Mouse (Mus musculus) lung, postnatal 0 days (tissue): ENCODE results near the gene Pusl1.

Experiments used
- CTCF ChIP-seq: IDR thresholded peaks from 2 replicates; pipeline ENCODE4 v1.5.1; 2016; ENCODE audit warnings: antibody characterized with exemption, mild to moderate bottlenecking
- EP300 ChIP-seq: IDR thresholded peaks from 2 replicates; pipeline ENCODE4 v1.6.1; 2016; ENCODE audit warnings: antibody characterized with exemption, mild to moderate bottlenecking, control low read depth

- no peak for TF ChIP-seq CTCF
- no peak for TF ChIP-seq EP300
These were observed 3.4 kb downstream of the Pusl1 start for GRCm38 (mm10) chr4:155888181-155888580.
